Mouse (Mus musculus) bone marrow macrophage, adult 2 months (primary cell): ENCODE data around the gene Mnt.

Source experiments
- CTCF ChIP-seq: IDR thresholded peaks from 2 replicates; pipeline ENCODE4 v1.5.1; 2012; ENCODE audit warnings: low read depth, mild to moderate bottlenecking, low read length, moderate library complexity
- POLR2A ChIP-seq: IDR thresholded peaks from 2 replicates; pipeline ENCODE4 v1.6.1; 2012; ENCODE audit warnings: mild to moderate bottlenecking, low read depth, low read length, borderline replicate concordance

GRCm38 (mm10) chr11:74869603-74870002, 38.9 kb downstream of the Mnt start:
- TF ChIP-seq POLR2A (no peak), CTCF (no peak)
